Mouse (Mus musculus) kidney, adult 2 months (tissue): ENCODE measurements at regions not wholly inside any gene's neighbourhood (a gene's known extent, or its start where the extent isn't known, plus 50 kb on each side); places are given as distances from the start of the nearest gene placed in this dataset.
A peak's percentile ranks its signal among the peaks of the same experiment; 100 is the strongest.

ENCODE experiments used
- DNase-seq: peaks from one replicate; pipeline ENCODE4 v3.0.0; 2021
- H3K27ac ChIP-seq: fragments of 200-500 bp; 2 replicates; pipeline ENCODE4 v1.5.1; 2012; ENCODE audit warnings: low read depth, low read length, control low read depth, inconsistent platforms; ENCODE audit not compliant: insufficient read depth
- H3K27me3 ChIP-seq: fragments of 200-500 bp; replicated peaks from 2 replicates; pipeline ENCODE4 v1.6.1; 2012; ENCODE audit warnings: mild to moderate bottlenecking, moderate library complexity, low read length, inconsistent platforms; ENCODE audit not compliant: control insufficient read depth, insufficient read depth
- H3K36me3 ChIP-seq: fragments of 200-500 bp; 2 replicates; pipeline ENCODE4 v1.6.1; 2012; ENCODE audit warnings: mild to moderate bottlenecking, moderate library complexity, low read length, inconsistent platforms; ENCODE audit not compliant: control insufficient read depth, insufficient read depth
- H3K4me1 ChIP-seq: fragments of 200-500 bp; 2 replicates; pipeline ENCODE4 v1.6.1; 2011; ENCODE audit warnings: low read length; ENCODE audit not compliant: control insufficient read depth, insufficient read depth
- H3K4me3 ChIP-seq: fragments of 200-500 bp; 2 replicates; pipeline ENCODE4 v1.5.1; 2011; ENCODE audit warnings: mild to moderate bottlenecking, low read depth, low read length, control low read depth; ENCODE audit not compliant: insufficient read depth
- CTCF ChIP-seq: fragments of 200-500 bp; conservative IDR thresholded peaks from 2 replicates; pipeline ENCODE4 v1.5.1; 2011; ENCODE audit warnings: low read depth, mild to moderate bottlenecking, control low read depth, low read length, moderate library complexity, mixed read lengths; ENCODE audit not compliant: insufficient read depth, insufficient read length
- POLR2A ChIP-seq: fragments of 200-500 bp; IDR thresholded peaks from one replicate; pipeline ENCODE4 v1.6.1; 2011; ENCODE audit warnings: low read depth, low read length, control low read depth
- WGBS: fragments of 180-500 bp; shearing (Covaris S2); methylation state at CpG from one replicate; pipeline ENCODE4 v1.1.7; 2018; 5-methylcytosine and 5-hydroxymethylcytosine counted together

DNA sequence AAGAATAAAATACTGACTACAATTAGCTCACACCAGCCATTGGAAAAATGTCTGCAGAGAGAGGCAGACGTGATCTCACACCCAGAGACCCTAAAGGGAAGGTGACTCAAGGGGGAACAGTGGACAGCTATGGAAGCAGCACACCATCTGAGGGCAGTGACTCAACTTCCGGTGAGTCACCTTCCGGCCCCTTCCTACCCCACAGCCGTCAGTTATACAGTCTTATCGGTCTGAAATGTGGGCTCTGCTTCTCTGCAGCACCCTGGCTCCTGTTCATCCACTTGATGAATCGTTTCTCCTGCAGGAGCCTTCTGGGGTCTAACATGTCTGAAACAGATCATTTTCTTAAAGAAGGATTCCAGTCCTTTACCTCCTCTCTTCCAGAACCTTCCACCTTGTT, 257.4 kb upstream of the Zpld1 start:
- Histone ChIP-seq H3K36me3 (no peaks in the 10 kb centered on the region), H3K27me3 (no peaks in the 10 kb centered on the region), H3K4me3 (no peak overlapping the region), H3K27ac (no peak overlapping the region), H3K4me1 (no peaks in the 10 kb centered on the region; the same call in 1 of the 2 replicates)
- no peak for TF ChIP-seq POLR2A
- no peak for TF ChIP-seq CTCF
- 73% methylated on average over 6 of the region's 6 CpGs for WGBS
- no peak for DNase-seq

DNA sequence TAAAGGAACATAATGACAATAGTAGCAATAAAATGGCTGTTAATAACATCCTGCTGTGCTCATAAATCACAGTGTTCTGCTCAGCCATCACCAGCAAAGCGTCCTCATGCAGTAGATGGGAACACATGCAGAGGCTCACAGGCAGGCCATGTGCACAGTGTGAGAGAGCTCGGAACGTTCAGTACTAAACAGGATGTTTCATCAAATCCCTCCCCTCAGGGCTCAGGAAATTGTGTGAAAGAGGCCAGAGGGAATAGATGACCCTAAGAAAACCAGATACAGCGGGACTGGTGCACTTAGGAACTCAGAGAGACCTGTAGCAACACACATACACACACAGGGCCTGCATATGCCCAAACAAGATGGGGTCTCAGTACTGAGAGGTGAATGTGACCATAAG, 256.1 kb upstream of the Zpld1 start:
- no peak for DNase-seq
- Histone ChIP-seq H3K4me3 (no peak overlapping the region), H3K36me3 (no peaks in the 10 kb centered on the region), H3K27ac (no peak overlapping the region), H3K4me1 (no peaks in the 10 kb centered on the region; the same call in 1 of the 2 replicates), H3K27me3 (no peaks in the 10 kb centered on the region)
- TF ChIP-seq CTCF (no peak), POLR2A (no peak)
- WGBS, result 60% methylated on average over 4 of the region's 4 CpGs

DNA sequence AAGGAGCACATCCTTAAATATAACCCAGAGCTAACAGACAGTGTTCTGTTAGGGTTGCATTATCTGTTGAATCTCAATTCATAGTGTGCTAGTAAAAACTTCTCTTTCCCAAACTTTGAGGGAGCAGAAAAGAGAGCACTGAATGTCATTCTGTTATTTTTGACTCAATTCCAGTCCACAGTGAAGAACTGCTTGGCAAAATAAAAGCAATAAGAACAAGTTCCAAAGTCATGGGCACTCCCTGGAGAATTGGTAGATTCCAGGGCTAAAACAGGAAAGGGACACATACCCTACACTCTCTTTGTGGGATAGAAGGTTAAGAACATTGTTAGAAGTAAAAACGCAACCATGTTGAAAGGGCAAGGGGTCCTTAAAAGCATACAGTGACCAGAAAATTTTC, 253.6 kb upstream of the Zpld1 start:
- H3K4me1 ChIP-seq, result no peaks in the 10 kb centered on the region; the same call in 1 of the 2 replicates
- DNase-seq, result peak; percentile 28

DNA sequence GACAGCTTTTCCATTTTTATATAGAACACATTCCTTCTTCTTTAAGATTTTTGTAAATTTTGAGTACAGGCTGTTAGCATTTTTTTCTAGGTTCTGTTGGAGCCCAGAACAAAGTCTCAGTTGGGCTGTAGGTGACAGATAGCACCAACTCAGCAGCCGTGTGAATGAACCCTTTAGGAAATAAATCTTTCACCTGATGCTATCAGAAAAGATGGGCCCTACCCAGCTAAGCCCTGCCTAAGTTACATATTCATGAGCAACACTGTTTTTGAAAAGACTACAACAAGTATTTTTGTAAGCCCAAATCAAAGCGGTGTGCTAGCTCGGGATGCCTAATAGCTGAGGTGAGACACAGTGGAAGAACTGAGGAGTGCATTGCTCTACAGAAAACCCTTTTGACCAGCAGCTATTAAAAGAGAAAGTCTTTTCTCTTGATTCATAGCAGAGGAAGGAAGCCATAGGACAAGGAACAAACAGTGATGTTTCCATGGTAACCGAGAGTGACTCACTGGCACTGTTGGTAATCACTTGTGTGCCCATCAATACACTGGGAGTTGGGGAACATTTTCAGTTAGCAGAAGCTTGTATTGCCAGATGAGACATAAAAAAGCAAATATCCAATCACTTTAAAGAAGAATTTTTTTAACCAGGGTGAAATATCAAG, 253.0 kb upstream of the Zpld1 start:
- no peak for DNase-seq
- WGBS, result 73% methylated on average over 4 of the region's 4 CpGs

More for the DNA sequence above, 253.6 kb upstream of the Zpld1 start:
- H3K36me3 ChIP-seq, result no peaks in the 10 kb centered on the region
- no peak overlapping the region for H3K4me3 ChIP-seq
- no peak overlapping the region for H3K27ac ChIP-seq
- no peak for TF ChIP-seq POLR2A
- TF ChIP-seq CTCF, result no peak
- WGBS, result 89% methylated on average over 1 of the region's 1 CpGs
- H3K27me3 ChIP-seq, result no peaks in the 10 kb centered on the region

DNA sequence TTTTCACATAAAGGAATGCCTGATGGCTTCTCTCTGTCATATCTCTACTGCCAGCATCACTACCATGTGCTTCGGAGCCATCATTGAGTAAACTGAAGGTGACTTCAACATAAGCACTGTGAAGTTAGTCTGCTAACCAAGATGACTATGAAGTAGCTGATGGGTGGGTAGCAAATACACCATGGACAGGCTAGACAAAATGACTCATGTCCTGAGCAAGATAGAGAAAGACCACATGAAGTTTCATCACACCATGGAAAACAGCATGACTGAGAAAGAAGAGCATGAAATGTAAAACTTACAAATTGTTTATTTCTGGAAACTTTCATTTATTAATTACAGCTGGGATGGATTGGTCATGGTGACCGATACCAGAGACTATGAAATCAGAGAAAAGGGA, 249.3 kb upstream of the Zpld1 start:
- WGBS, result 95% methylated on average over 2 of the region's 2 CpGs

More for the DNA sequence above, 253.0 kb upstream of the Zpld1 start:
- H3K27me3 ChIP-seq, result no peaks in the 10 kb centered on the region
- H3K27ac ChIP-seq, result peak overlapping the region; percentile 46; the same call in 1 of the 2 replicates
- TF ChIP-seq CTCF (no peak), POLR2A (no peak)
- no peak overlapping the region for H3K4me3 ChIP-seq
- H3K4me1 ChIP-seq, result no peaks in the 10 kb centered on the region; the same call in 1 of the 2 replicates
- no peaks in the 10 kb centered on the region for H3K36me3 ChIP-seq

DNA sequence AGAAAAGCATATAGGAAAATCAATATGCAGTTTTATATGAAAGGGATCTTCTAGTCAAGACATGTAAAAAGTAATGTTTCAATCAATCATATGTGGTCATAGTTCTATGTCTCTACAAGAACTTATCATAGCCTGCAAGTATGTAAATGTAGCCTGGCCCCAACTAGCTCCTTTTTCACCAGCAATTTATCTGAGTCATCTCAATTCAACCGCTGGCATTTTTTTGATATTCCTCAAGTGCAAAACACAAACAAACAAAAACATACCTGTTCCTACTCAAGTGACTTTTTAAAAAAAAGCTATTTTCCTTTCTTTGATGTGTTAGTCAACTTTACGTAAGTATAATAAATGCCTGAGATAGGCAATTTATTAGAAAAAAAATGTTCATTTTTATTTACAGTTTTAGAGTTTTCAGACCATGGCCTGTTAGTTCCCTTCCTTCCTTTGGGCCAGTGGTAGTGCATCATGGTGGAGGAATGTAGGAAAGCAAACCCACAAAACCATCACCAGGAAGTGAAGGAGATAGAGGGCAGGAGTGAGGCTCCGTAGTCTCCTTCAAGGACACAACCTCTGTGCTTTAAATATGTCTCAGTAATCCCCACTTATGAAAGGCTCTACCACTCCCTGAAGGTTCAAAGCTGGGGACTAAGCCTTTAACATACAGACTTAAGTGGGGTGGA, 242.7 kb upstream of the Zpld1 start:
- H3K27me3 ChIP-seq, result no peaks in the 10 kb centered on the region
- no peak overlapping the region for H3K27ac ChIP-seq
- no peak overlapping the region for H3K4me3 ChIP-seq
- TF ChIP-seq CTCF (no peak), POLR2A (no peak)
- no peaks in the 10 kb centered on the region; the same call in 1 of the 2 replicates for H3K4me1 ChIP-seq
- DNase-seq, result no peak
- 88% methylated on average over 3 of the region's 3 CpGs for WGBS
- H3K36me3 ChIP-seq, result no peaks in the 10 kb centered on the region

More for the DNA sequence above, 249.3 kb upstream of the Zpld1 start:
- Histone ChIP-seq H3K4me3 (no peak overlapping the region), H3K27ac (no peak overlapping the region), H3K27me3 (no peaks in the 10 kb centered on the region), H3K36me3 (no peaks in the 10 kb centered on the region), H3K4me1 (no peaks in the 10 kb centered on the region; the same call in 1 of the 2 replicates)
- TF ChIP-seq CTCF (no peak), POLR2A (no peak)
- DNase-seq, result no peak

DNA sequence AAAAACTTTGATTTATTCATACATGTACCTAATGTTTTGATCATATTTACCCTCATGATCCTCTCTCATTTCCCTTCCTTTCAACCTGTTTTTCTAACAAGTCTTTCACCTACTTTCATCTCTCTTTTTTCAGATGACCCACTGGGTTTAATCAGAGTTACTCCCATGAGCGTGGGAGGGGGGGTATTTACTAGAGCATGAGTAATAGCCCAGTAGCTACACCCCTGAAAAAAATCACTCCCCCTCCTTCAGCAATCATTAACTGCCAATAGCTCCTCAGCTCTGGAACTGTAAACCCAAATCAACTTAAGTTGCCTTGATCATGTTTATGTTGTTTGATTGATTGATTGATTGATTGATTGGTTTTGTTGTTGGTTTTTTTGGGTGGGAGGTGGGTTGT, 241.4 kb upstream of the Zpld1 start:
- H3K27me3 ChIP-seq, result no peaks in the 10 kb centered on the region
- WGBS, result 38% methylated on average over 1 of the region's 1 CpGs
- TF ChIP-seq CTCF, result no peak

More for the DNA sequence above, 241.4 kb upstream of the Zpld1 start:
- Histone ChIP-seq H3K4me3 (no peak overlapping the region), H3K27ac (no peak overlapping the region), H3K4me1 (no peaks in the 10 kb centered on the region; the same call in 1 of the 2 replicates), H3K36me3 (no peaks in the 10 kb centered on the region)
- peak; percentile 25 for DNase-seq
